Mouse (Mus musculus) left cerebral cortex, postnatal 4 days (tissue): Measurements from ENCODE around the gene Lgr5. TPM values are rescaled to one million over a fixed set of nuclear protein-coding genes. Genes with fewer than 3 reads are reported as not detected.
A peak's percentile ranks its signal among the peaks of the same experiment; 100 is the strongest.

ENCODE experiments used
- DNase-seq: peaks from one replicate; pipeline ENCODE4 v3.0.0-alpha.2; 2022
- intact Hi-C: fragments of 180-260 bp; cut with DNase I; formaldehyde crosslinking; loops from one replicate; pipeline ENCODE4 v1.15.1; 2025
- total RNA-seq, 2 experiments: library from RNA; stranded (reverse); gene quantifications; 2 replicates each; pipeline ENCODE4 v1.2.3; 2021

The Lgr5 gene
- total RNA-seq, 2 experiments from 2014 or later: 1.1 to 1.4 TPM

- DNase-seq: no peak
Observed at GRCm38 (mm10) chr10:115571734-115572440, 15.7 kb downstream of the Lgr5 start.

GRCm38 (mm10) chr10:115571317-115571716, 16.3 kb downstream of the Lgr5 start:
- intact Hi-C loops: no loop called here
- peak; percentile 43 for DNase-seq

More at GRCm38 (mm10) chr10:115571734-115572440, 15.7 kb downstream of the Lgr5 start:
- intact Hi-C loops: no loop called here

GRCm38 (mm10) chr10:115570577-115570976, 17.0 kb downstream of the Lgr5 start:
- intact Hi-C loops: no loop called here
- DNase-seq: no peak

GRCm38 (mm10) chr10:115569712-115570491, 17.7 kb downstream of the Lgr5 start, which contains the start of gene A930009A15Rik:
A930009A15Rik (plus strand) TSS chr10:115569986.
- intact Hi-C loops: no loop called here
- peak; percentile 38 for DNase-seq

GRCm38 (mm10) chr10:115563961-115564360, 23.6 kb downstream of the Lgr5 start:
- intact Hi-C loops: no loop called here
- no peak for DNase-seq

GRCm38 (mm10) chr10:115562911-115563686, 24.5 kb downstream of the Lgr5 start:
- peak; percentile 32 for DNase-seq
- intact Hi-C loops: no loop called here

- DNase-seq: peak; percentile 35
- intact Hi-C loops: no loop called here
Observed at GRCm38 (mm10) chr10:115561136-115561880, 26.3 kb downstream of the Lgr5 start.

GRCm38 (mm10) chr10:115556738-115557242, 30.8 kb downstream of the Lgr5 start:
- intact Hi-C loops: no loop called here
- no peak for DNase-seq

GRCm38 (mm10) chr10:115555191-115555765, 32.3 kb downstream of the Lgr5 start:
- no peak for DNase-seq
- intact Hi-C loops: no loop called here

- no peak for DNase-seq
- intact Hi-C loops: no loop called here
Observed at GRCm38 (mm10) chr10:115553352-115554113, 34.0 kb downstream of the Lgr5 start.

- no peak for DNase-seq
- intact Hi-C loops: no loop called here
Observed at GRCm38 (mm10) chr10:115551069-115551468, 36.5 kb downstream of the Lgr5 start.

- intact Hi-C loops: no loop called here
- DNase-seq: peak; percentile 78
Observed at GRCm38 (mm10) chr10:115550253-115550652, 37.3 kb downstream of the Lgr5 start.

- intact Hi-C loops: no loop called here
- DNase-seq: no peak
Observed at GRCm38 (mm10) chr10:115542917-115543316, 44.7 kb downstream of the Lgr5 start.

- intact Hi-C loops: no loop called here
- DNase-seq: no peak
Observed at GRCm38 (mm10) chr10:115530746-115531145, 56.8 kb downstream of the Lgr5 start.

GRCm38 (mm10) chr10:115529768-115530167, 57.8 kb downstream of the Lgr5 start:
- DNase-seq: no peak
- intact Hi-C loops: no loop called here

- intact Hi-C loops: no loop called here
- DNase-seq: no peak
Observed at GRCm38 (mm10) chr10:115528892-115529291, 58.7 kb downstream of the Lgr5 start.

- DNase-seq: peak; percentile 10
- intact Hi-C loops: no loop called here
Observed at GRCm38 (mm10) chr10:115521081-115521451, 66.5 kb downstream of the Lgr5 start.

- DNase-seq: no peak
- intact Hi-C loops: no loop called here
Observed at GRCm38 (mm10) chr10:115520200-115521080, 67.1 kb downstream of the Lgr5 start.
